Mouse (Mus musculus) layer of hippocampus, postnatal 36 days (tissue): ENCODE results near the gene Atat1. TPM values are rescaled to one million over a fixed set of nuclear protein-coding genes. Genes with fewer than 3 reads are reported as not detected.
A peak's percentile ranks its signal among the peaks of the same experiment; 100 is the strongest.

Experiments used
- DNase-seq, 2 experiments: peaks; one replicate each; pipeline ENCODE4 v3.0.0; 2022
- total RNA-seq, 2 experiments: library from RNA; stranded (reverse); gene quantifications; 2 replicates each; pipeline ENCODE4 v1.2.3; 2021

Gene Atat1
- total RNA-seq, 2 experiments from 2014 or later: 60.6 to 61.7 TPM

- peak in 1 of 2 experiments; percentile 49 for DNase-seq
Observed at GRCm38 (mm10) chr17:35917463-35918251, 7.8 kb upstream of the Atat1 start.

GRCm38 (mm10) chr17:35917143-35917462 lies 7.2 kb upstream of the Atat1 start:
- peak in 1 of 2 experiments; percentile 31 for DNase-seq

GRCm38 (mm10) chr17:35916297-35917142 lies 6.6 kb upstream of the Atat1 start, which contains the start of the genes Mrps18b and Ppp1r10:
Gene Mrps18b, minus strand, starts transcription at chr17:35916389.
Gene Ppp1r10, plus strand, starts transcription at chr17:35916434.
- peak; percentile 99 for DNase-seq

- DNase-seq: no peak
Observed at GRCm38 (mm10) chr17:35915538-35916296, 5.8 kb upstream of the Atat1 start.

DNA sequence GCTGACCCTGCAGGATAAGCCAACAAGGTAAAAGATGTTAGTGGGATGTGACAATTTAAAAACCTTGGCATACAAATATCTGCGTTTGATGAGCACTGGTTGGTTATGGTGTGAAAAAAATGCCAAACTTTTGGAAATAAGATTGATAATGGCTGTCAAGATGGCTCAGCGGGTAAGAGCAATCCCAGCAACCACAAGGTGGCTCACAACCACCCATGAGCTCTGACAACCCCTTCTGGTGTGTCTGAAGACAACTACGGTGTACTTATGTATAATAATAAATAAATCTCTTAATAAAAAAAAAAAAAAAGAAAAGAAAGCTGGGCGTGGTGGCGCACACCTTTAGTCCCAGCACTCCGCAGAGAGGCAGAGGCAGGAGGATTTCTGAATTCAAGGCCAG lies 5.1 kb upstream of the Atat1 start:
- no peak for DNase-seq

GRCm38 (mm10) chr17:35909186-35909918 lies 523 bp downstream of the Atat1 start:
- no peak for DNase-seq

GRCm38 (mm10) chr17:35907609-35908008 lies 2.3 kb downstream of the Atat1 start:
- DNase-seq: no peak

DNA sequence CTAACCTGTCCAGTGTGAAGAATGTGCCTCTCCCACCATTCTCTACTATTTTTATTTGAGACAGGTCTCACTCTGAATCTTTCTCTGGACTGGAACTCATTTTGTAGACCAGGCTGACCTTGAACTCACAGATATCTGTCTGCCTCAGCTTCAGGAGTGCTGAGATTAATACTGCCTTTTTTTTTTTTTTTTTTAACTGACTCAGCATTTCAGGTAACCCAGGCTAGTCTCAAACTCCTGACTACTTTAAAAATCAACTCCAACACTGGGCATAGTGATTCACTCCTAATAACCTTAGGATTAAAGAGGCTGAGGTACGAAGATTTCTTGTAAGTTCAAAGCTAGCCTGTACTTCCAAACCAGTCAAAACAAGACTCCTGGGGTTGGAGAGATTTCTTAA lies 4.3 kb downstream of the Atat1 start:
- no peak for DNase-seq

- DNase-seq: no peak
Observed at GRCm38 (mm10) chr17:35903992-35904355, 5.9 kb downstream of the Atat1 start.

DNA sequence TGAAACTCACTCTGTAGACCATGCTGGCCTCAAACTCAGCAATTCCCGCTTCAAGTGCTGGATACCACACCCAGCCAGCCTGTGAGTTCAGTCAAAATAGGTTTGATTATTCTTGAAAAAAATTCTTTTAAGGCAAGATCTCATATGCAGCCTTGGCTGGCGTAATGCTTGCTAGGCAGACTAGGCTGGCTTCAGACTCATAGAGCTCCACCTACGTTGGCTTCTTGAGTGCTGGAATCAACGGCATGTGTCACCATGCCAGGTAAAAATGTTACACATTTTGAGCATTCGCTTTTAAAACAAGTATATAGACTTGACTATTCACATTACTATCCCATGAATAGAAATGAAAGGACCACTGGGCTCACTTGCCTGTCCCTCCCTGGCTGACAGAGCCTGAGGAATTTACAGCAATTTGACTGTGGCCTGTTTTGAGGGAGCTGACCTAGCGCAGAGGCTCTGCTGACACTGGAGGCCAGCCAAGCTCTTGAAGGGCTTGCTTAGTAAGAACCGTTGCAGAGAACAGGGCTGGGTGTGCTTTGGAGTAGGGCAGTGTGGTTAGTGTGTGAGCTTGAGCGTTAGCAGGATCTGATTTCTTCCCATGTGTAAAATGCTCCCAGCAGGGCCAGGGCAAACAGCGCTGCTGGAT lies 6.4 kb downstream of the Atat1 start:
- DNase-seq: no peak

- DNase-seq: no peak
Observed at GRCm38 (mm10) chr17:35900636-35901035, 9.2 kb downstream of the Atat1 start.

DNA sequence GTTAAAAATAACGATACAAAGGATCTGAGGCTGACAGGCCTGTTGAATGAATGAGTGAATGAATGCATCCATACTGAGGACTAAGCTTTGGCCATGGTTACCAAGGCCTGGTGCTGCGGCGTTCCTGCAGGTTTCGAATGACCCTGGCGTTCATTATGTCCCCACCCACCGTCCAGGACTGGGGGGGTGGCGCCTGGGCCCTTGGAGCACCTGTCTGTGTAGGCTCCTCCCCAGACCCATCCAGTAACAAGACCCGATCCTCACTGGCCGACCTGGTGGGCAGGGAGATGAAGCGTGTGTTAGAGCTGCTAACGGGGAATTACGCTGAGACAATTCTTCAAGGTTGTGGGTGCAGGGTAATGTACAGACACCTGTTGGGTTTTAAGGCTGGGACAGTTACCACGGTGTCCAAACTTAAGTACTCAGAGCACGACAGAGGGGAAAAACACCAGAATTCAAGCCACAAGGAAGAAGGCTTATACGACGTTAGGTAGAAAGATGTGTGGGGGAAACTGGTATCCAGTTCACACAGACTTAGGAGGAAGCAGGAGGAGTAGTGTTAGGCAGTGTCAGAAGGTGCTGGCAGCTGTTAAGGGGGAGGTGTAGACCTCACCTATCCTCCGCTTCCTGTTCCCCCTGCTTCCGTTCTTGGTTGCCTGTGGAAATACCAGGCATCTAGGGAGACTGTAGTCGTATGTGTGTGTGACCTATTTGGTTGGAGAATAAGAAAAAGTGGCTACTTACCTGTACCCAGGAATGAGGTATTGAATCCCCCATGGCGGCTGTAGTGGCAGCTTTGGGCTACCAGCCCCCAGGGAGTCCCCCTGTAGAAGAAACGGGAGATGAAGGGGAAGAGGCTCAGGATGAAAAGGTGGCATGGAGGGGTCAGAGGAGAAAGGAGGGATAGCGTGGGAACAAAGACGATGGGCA lies 12.0 kb downstream of the Atat1 start:
- DNase-seq: no peak

DNA sequence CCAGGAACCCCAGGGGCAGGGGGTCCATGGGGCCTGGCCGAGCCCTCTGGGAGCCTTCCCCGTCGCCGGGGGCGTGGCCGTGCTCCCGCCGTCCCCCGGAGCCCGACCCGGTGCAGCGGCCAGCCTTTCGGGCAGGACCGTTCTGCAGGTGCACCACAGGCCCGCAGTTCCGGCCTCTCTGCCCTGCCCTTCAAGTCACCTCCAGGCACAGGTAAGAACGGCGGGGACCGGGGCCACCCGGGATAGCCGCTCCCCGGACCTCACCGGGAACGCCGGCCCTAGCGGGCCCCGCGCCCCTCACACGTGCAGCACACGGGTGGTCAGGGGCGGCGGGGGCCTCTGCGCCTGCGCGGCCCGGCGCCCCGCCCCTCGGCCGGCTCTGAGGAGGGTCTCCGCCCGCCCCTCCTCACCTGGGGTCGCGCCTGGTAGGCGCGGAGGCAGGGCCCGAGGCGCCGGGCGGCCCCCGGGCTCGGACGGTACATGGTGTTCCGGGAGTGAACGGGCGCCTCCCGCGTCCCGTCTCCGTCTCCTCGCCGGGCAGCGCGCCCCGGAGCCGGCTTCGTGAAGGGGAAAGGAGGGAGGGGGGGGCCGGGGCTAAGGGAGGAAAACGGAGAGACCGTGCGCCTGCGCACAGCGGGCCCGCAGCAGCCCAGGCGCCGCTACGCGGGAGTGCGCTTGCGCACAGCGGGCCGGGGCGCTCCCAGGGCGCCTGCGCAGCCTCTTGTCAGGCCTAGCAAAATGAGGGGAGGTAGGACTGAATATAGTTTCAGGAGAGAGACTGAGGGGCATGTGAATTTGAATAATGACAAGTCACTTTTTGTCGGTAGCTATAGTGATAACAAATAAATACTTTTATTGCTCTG lies 12.9 kb downstream of the Atat1 start, which contains the start of gene 2310061I04Rik:
TSS of gene 2310061I04Rik (minus strand) at position 651 of the 863 bp plus-strand sequence.
- peak; percentile 92 to 93 for DNase-seq

GRCm38 (mm10) chr17:35887725-35888124 lies 22.1 kb downstream of the Atat1 start:
- DNase-seq: no peak

DNA sequence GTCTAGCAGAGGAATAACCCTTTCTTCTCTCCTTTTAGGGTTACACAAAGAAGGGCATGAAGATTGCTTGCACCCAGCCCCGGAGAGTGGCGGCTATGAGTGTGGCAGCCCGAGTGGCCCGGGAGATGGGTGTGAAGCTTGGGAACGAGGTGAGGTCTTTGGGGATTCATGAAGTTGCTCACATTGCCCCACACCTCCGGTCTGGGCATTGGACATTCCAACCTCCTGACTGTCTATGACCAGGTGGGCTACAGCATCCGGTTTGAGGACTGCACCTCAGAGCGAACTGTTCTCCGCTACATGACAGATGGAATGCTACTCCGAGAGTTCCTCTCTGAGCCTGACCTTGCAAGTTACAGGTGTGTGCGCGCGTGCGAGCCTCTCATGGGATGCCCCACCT lies 26.1 kb downstream of the Atat1 start:
- DNase-seq: no peak

DNA sequence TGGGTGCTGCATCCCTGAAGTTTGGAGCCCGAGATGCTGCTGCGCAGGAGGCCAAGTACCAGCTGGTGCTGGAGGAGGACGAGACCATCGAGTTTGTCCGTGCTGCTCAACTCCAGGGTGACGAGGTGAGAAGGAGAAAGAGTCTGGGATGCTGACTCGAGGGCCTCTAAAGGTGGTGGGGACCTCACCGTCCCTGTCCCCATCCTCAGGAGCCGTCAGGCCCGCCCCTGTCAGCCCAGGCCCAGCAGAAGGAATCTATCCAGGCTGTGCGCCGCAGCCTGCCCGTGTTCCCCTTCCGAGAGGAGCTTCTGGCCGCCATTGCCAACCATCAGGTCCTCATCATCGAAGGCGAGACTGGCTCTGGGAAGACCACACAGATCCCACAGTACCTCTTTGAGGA lies 27.0 kb downstream of the Atat1 start:
- DNase-seq: no peak

DNA sequence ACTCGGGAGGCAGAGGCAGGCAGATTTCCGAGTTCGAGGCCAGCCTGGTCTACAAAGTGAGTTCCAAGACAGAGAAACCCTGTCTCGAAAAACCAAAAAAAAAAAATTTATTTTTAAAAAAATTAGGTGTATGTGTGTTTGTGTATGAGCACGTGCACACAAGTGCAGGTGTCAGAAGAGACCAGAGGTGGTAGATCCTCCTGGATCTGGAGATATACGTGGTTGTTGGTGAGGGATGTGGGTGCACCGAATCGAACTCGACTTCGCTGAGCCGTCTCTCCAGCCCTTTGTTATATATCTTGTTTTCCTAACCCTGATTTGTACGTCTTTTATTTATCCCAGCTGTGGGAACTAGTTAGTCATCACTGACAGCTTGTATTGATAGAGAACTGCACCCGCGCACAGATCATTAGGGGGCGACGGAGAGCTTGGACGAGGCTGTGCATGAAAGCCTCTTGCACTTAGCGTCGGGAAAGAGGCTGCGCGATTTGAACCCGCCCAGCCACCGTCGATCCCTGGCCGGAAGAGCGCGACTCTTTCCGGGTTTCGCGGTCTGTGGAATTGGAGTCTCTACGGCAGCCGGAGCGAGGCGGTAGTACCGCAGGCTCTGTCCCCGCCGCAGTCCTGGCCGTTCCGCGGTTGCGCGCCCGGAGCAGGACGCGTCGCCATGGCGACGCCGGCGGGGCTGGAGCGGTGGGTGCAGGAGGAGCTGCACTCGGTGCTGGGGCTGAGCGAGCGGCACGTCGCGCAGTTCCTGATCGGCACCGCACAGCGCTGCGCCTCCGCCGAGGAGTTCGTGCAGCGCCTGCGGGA lies 30.4 kb downstream of the Atat1 start, which contains the start of gene Dhx16:
TSS of gene Dhx16 (plus strand) at position 575 of the 813 bp plus-strand sequence.
- peak; percentile 94 for DNase-seq

DNA sequence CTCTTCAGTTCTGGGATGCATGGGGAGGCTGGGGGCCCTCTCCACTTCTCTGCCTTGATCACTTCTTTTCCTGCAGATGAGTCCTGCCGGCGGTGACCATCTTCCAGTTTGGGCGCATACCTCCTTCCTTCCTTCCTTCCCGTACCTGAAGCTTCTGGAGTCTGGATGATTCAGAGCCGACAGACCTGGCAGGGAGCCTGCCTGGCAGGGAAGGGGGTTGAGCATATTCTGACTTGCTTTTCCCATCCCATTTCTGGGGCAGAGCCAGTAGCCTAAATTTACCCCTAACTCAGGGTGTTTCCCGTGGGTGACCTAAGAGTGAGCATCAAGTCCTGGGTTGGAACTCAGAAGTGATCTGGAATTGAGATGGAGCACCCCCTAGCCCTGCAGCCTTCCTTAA lies 35.2 kb downstream of the Atat1 start:
- no peak for DNase-seq
